Mouse (Mus musculus) lung, adult 2 months (tissue): ENCODE data around the gene Crmp1.

ENCODE experiments used
- CTCF ChIP-seq: fragments of 200-500 bp; IDR thresholded peaks from 2 replicates; pipeline ENCODE4 v1.5.1; 2011; ENCODE audit warnings: mild to moderate bottlenecking, low read length, control low read depth; ENCODE audit not compliant: insufficient read depth
- POLR2A ChIP-seq: fragments of 200-500 bp; IDR thresholded peaks from 2 replicates; pipeline ENCODE4 v1.6.1; 2011; ENCODE audit warnings: low read depth, mild to moderate bottlenecking, control low read depth, low read length, borderline replicate concordance; ENCODE audit errors: extremely low read depth

GRCm38 (mm10) chr5:37263816-37264215 is 22.1 kb downstream of the Crmp1 start:
- TF ChIP-seq POLR2A (no peak), CTCF (no peak)
